Mouse (Mus musculus): ENCODE measurements around the gene Sgsm2.

Gene Sgsm2

GRCm38 (mm10) chr11:74841366-74841765, 55.5 kb downstream of the Sgsm2 start:
- DNase-seq (ENCODE audit: low read depth, low spot score) = peak; percentile 49

DNA sequence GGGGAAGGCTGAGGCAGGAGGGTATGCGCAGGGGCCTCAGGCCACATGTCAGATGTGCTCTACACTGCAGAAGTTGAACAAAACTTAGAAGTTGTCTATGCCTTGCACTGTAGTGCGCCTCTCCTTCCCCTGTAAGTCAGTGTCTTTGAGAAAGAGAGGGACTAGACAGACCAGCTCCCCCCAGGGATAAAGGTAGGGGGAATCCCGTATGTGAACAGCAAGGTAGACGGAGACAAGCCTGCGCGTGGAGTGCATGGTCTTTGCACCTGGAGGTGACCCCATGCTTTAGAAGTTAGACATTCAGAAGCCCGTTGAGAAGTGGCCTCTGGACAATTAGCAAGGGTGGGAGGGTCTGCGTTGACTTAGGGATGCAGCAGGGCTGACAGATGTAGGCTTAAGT, 56.1 kb downstream of the Sgsm2 start:
- DNase-seq (ENCODE audit: low read depth, low spot score) = no peak

GRCm38 (mm10) chr11:74839860-74840715, 56.8 kb downstream of the Sgsm2 start:
- no peak for DNase-seq (ENCODE audit: low read depth, low spot score)

- peak; percentile 78 for DNase-seq (ENCODE audit: low read depth, low spot score)
Observed at GRCm38 (mm10) chr11:74838971-74839370, 57.9 kb downstream of the Sgsm2 start.

GRCm38 (mm10) chr11:74838441-74838840, 58.4 kb downstream of the Sgsm2 start:
- DNase-seq (ENCODE audit: low read depth, low spot score) = peak; percentile 92

- peak; percentile 94 for DNase-seq (ENCODE audit: low read depth, low spot score)
Observed at GRCm38 (mm10) chr11:74837694-74838431, 59.0 kb downstream of the Sgsm2 start.

- DNase-seq (ENCODE audit: low read depth, low spot score) = no peak
Observed at GRCm38 (mm10) chr11:74837056-74837693, 59.7 kb downstream of the Sgsm2 start.

DNA sequence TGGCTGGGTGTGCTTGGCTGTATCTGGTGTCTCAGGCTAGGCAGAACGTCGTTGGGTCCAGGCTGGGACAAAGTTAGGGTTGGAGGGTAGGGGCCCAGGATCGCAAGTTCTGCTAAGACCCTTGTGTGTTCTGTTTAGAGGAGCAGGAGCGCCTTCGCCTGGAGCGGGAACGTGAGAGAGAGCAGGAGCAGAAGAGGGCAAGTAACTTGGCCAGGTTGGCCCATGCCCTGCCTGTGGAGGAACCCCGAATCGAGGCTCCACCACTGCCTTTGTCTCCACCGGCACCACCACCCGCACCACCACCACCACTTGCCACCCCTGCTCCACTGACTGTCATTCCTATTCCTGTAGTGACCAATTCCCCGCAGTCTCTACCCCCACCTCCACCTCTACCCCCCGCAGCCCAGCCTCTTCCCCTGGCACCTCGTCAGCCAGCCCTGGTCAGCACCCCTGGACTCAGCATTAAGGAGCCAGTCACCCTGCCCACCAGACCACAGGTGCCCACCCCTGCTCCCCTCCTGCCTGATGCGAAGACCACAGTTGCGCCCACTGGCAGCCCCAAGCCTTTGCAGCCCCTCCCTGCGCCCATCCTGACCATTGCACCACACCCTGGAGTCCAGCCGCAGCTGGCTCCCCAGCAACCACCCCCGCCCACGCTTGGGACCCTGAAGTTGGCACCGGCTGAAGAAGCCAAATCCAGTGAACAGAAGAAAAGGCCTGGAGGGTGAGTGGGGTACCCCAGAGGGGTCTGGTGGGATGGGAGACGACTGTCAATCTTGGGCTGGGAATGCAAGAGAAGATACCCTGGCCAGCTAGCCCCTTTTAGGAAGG, 60.4 kb downstream of the Sgsm2 start:
- no peak for DNase-seq (ENCODE audit: low read depth, low spot score)

DNA sequence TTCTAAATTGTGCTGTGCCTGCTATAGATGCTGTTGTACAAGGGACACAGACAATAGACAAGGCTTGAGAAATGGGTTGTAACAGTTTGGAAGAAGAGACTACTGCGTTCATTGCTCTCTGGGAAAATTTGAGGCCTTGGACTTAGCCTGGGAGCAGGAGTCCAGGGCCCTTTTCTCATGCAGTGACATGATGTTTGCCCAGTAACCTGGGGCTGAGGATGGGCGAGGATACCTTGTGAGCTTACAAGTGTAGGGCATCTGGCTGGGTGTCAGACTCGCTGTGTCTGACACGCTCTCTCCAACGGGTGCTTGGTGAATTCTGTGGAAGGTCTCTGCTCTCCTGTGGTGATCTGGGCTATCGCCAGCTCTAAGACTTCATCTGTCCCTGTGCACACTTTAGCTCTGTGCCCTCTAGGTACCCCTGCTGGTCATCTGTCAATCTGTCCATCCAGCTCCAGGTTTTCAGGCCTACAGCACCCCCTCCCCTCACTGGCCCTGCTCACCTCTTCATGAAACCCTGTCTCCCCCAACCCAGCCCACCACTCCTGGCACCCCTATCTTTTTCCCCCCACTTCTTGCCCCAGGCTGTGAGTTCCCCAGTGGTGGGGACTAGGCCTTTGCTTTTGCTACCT, 61.2 kb downstream of the Sgsm2 start:
- DNase-seq (ENCODE audit: low read depth, low spot score) = no peak

- peak; percentile 69 for DNase-seq (ENCODE audit: low read depth, low spot score)
Observed at GRCm38 (mm10) chr11:74834650-74835277, 62.1 kb downstream of the Sgsm2 start.

DNA sequence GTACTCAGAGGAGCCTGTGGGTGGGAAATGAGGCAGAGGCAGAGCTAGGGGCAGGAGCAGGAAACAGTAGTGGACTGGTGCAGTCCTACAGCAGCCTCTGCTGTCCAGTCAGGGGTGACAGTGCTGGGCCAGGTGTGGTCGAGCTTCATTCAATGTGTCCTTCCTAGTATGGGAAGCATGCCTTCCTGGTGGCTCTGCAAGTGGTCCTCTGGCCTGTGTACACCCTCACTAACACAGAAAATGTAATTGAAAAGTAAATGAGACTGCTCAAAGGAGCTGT, 62.6 kb downstream of the Sgsm2 start:
- DNase-seq (ENCODE audit: low read depth, low spot score) = no peak

DNA sequence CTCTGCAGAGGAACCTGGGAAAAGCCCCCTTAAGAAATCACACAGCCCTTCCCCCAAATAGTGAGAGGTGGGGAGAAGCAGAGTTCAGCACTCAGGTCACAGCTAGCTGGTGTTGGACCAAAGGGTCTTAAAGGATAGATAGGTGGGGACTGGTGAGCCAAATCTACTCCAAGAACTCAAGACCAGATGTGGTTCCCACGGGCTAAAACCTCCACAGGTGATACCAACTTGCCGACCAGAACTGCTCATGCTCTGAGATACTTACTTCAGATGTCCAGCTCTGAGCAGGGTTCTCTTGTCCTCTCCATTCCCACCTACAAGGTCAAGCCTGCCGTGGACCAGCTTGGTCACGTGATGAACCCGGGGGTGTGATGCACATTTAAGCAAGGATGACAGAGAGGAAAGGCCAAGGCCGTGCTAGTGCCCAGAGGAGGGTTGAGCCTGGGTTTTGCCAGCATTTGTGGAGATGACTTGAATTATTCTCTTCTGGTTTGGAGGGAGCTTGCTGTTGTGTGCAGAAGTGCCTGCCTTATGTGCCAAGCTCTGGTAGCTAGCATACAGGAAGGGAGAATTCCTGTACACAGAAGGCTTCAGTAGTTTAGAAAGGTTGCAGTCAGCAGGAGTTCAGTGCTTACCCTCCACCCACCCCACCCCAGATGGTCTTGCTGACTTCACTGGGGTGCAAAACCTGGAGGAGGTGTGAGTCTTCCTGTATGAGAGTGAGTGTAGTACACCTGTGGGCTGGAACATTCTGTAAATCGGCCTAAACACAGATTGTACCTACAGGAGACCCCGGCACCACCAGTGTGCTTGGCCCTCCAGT, 63.1 kb downstream of the Sgsm2 start:
- DNase-seq (ENCODE audit: low read depth, low spot score) = no peak

DNA sequence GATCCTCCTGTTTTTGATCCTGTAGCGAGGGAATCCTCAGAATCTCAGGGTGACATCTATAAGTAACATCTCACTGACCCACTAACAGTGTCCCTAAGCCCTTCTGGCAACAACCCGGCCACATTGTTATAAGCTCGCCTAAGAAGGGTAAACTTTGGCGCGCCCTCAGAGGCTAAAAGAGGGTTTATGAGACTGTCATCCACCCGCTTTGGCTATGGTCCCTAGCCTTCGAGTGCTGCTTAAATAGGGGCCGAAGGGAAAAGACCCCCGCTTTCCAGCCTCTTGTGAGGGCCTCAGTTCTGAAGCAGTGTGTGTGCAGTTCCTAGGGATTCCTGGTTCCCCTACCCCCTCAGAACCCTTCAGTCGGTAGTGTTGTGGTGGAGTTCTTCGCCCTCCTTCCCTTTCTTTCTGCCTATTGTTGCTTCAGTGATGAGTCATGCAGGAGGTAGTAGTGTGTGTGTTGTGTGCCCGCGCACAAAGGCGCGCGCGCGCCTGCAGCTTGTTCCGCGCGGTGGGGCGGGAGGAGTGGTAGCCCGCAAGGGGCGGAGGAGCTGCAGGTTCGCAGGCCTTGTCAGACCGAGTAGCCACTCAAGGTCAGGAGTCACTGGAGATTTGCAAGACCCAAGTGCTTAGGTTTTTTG, 64.2 kb downstream of the Sgsm2 start:
- DNase-seq (ENCODE audit: low read depth, low spot score) = peak; percentile 83

DNA sequence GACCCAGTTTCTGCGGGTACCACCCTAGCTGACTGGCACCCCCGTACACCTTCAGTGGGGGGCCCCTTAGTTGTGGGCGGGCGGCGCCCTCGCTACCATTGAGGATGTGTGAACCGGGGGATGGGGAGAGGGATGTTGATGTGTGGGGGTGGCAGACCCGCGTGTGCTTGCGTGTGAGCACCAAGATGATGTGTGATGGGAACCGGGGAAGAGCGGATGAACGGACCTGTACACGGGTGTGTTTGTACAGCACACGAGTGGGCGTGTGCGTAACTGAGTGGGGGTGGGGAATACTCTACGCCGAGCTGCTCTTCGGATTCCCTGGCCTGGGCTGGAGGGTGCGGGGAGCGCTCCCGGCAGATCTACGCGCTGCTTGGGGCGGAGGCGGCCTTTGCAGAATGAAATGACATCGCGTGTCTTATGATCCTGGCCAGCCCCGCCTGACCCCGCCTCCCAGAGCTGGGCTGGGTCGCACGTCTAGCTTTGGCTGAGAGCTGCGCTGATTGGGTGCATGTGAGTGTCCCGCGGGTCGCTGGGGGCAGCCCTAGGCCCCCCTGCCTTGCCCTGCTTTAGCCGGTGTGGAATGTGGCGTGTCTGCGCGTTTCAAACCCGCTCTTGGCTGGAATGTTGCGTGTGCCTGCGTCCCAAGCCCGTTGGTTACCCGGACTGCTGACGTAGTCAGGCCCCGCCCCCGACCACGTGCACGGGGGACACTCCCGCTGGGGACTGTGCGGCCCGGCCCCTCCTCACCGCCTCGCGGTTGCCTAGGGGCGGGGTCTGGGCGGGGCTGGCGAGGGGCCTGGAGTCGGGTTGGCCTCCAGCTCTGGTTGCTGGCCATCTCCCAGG, 65.0 kb downstream of the Sgsm2 start:
- peak; percentile 98 for DNase-seq (ENCODE audit: low read depth, low spot score)

- peak; percentile 52 for DNase-seq (ENCODE audit: low read depth, low spot score)
Observed at GRCm38 (mm10) chr11:74831191-74831605, 65.7 kb downstream of the Sgsm2 start.

GRCm38 (mm10) chr11:74830256-74831161, 66.4 kb downstream of the Sgsm2 start, which contains the start of gene Mnt:
Mnt (plus strand) TSS chr11:74830920.
- peak; percentile 99 for DNase-seq (ENCODE audit: low read depth, low spot score)

GRCm38 (mm10) chr11:74829812-74830211, 67.0 kb downstream of the Sgsm2 start:
- peak; percentile 95 for DNase-seq (ENCODE audit: low read depth, low spot score)
